Mouse (Mus musculus) intestine, embryonic 15.5 days (tissue): ENCODE data around the gene Cdh6. TPM values are rescaled to one million over a fixed set of nuclear protein-coding genes. Genes with fewer than 3 reads are reported as not detected.

Experiments
- ATAC-seq: fragments of 200-750 bp; cut with Nextera tagmentation; 2 replicates; pipeline ENCODE4 v1.8.0; 2017; ENCODE audit warnings: moderate TSS enrichment, moderate library complexity
- H3K27ac ChIP-seq: fragments of 300-500 bp; sonication (generic); 2 replicates; pipeline ENCODE4 v1.5.1; 2015; ENCODE audit warnings: mild to moderate bottlenecking, inconsistent platforms
- H3K27me3 ChIP-seq: fragments of 300-500 bp; sonication (generic); replicated peaks from 2 replicates; pipeline ENCODE4 v1.6.1; 2015; ENCODE audit warnings: inconsistent platforms
- H3K36me3 ChIP-seq: fragments of 300-500 bp; sonication (generic); 2 replicates; pipeline ENCODE4 v1.6.1; 2015; ENCODE audit warnings: inconsistent platforms
- H3K4me1 ChIP-seq: fragments of 300-500 bp; sonication (generic); replicated peaks from 2 replicates; pipeline ENCODE4 v1.6.1; 2015; ENCODE audit warnings: inconsistent platforms
- H3K4me2 ChIP-seq: fragments of 300-500 bp; sonication (generic); replicated peaks from 2 replicates; pipeline ENCODE4 v1.6.1; 2015; ENCODE audit warnings: mild to moderate bottlenecking, inconsistent platforms
- H3K4me3 ChIP-seq: fragments of 300-500 bp; sonication (generic); replicated peaks from 2 replicates; pipeline ENCODE4 v1.5.1; 2015; ENCODE audit warnings: inconsistent platforms
- H3K9ac ChIP-seq: fragments of 300-500 bp; sonication (generic); 2 replicates; pipeline ENCODE4 v1.6.1; 2015; ENCODE audit warnings: inconsistent platforms
- H3K9me3 ChIP-seq: fragments of 300-500 bp; sonication (generic); 2 replicates; pipeline ENCODE4 v1.6.1; 2016; ENCODE audit warnings: inconsistent platforms
- WGBS: fragments of 180-500 bp; shearing (Covaris S2); methylation state at CpG from one replicate; pipeline ENCODE4 v1.1.7; 2015; 5-methylcytosine and 5-hydroxymethylcytosine counted together
- polyA plus RNA-seq: library from polyadenylated mRNA; unstranded; fragments of >200 nt; fragmentation: Nextera tagmentation; extraction: Ambion mirVana; gene quantifications from 2 replicates; pipeline ENCODE4 v1.2.1, GENCODE M21; 2015

Gene Cdh6
- polyA plus RNA-seq, 1 experiment from 2014 or later, result 5.1 TPM

GRCm38 (mm10) chr15:13181430-13181829 is 8.0 kb upstream of the Cdh6 start:
- H3K4me3 ChIP-seq, result no peak overlapping the region
- H3K4me2 ChIP-seq, result no peak overlapping the region
- H3K27ac ChIP-seq, result no peak overlapping the region
- H3K9ac ChIP-seq, result no peak overlapping the region
- H3K4me1 ChIP-seq, result no peaks in the 10 kb centered on the region
- no peaks in the 10 kb centered on the region for H3K9me3 ChIP-seq
- no peaks in the 10 kb centered on the region for H3K27me3 ChIP-seq
- no peak for ATAC-seq
- 85% methylated on average over 8 of the region's 8 CpGs for WGBS
- no peaks in the 10 kb centered on the region for H3K36me3 ChIP-seq

DNA sequence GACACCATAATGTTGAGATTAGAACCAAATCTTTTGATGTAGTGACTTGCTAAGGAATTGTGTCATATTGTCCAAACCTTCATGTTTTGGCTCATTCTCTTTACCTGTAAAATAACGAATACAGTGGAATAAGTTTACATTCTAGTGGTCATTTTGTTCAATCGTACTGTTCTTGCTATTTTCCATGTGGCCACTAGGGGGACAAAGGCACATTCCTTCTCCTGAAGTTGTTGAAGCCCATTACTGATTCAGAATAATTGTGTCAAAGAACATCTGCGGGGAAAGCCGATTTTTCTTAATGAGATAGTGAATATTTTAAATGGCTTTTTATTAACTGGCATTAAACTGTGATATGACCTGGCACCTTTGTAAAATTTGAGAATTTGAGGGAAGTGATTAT is 7.5 kb upstream of the Cdh6 start:
- WGBS, result 43% methylated on average over 4 of the region's 4 CpGs

GRCm38 (mm10) chr15:13175978-13176377 is 2.5 kb upstream of the Cdh6 start:
- H3K4me3 ChIP-seq, result no peak overlapping the region
- ATAC-seq, result no peak
- WGBS, result 29% methylated on average over 9 of the region's 9 CpGs
- H3K9ac ChIP-seq, result no peak overlapping the region
- peaks cover 7% of the 10 kb centered on the region; the same call in 1 of the 2 replicates for H3K4me1 ChIP-seq
- no peaks in the 10 kb centered on the region for H3K36me3 ChIP-seq
- no peak overlapping the region for H3K4me2 ChIP-seq
- 0 out of 2 replicates have a peak, but pooled peaks cover 6% of the 10 kb centered on the region for H3K27me3 ChIP-seq
- no peaks in the 10 kb centered on the region for H3K9me3 ChIP-seq
- no peak overlapping the region for H3K27ac ChIP-seq

More for the DNA sequence above, 7.5 kb upstream of the Cdh6 start:
- no peak overlapping the region for H3K27ac ChIP-seq
- no peak for ATAC-seq
- no peaks in the 10 kb centered on the region for H3K9me3 ChIP-seq
- H3K9ac ChIP-seq, result no peak overlapping the region
- H3K4me1 ChIP-seq, result no peaks in the 10 kb centered on the region
- no peaks in the 10 kb centered on the region for H3K36me3 ChIP-seq
- no peaks in the 10 kb centered on the region for H3K27me3 ChIP-seq
- no peak overlapping the region for H3K4me3 ChIP-seq
- no peak overlapping the region for H3K4me2 ChIP-seq

DNA sequence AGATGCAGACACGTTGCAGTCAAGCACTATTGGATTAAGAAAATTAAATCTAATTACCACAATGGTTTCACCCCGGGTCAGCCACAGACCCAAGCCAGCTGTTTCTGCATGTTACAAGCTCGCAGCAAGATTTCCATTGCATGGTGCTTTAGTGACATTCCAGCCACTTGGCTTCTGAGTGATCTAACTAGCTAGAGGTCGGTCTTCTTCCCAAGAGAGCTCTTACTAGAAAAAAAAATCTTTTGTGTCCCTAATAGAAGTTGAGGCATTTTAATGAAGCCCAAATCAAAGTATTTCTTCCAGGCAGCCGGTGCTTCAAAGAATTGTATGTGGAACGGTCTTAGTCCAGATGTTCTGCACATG is 1.1 kb upstream of the Cdh6 start:
- no peaks in the 10 kb centered on the region for H3K36me3 ChIP-seq
- no peaks in the 10 kb centered on the region for H3K9me3 ChIP-seq
- H3K4me3 ChIP-seq, result no peak overlapping the region
- ATAC-seq, result no peak
- no peak overlapping the region for H3K27ac ChIP-seq
- 0 out of 2 replicates have a peak, but pooled peaks cover 6% of the 10 kb centered on the region for H3K27me3 ChIP-seq
- peaks cover 7% of the 10 kb centered on the region; the same call in 1 of the 2 replicates for H3K4me1 ChIP-seq
- peak overlapping the region; percentile 95 for H3K4me2 ChIP-seq
- no peak overlapping the region for H3K9ac ChIP-seq
- 23% methylated on average over 6 of the region's 6 CpGs for WGBS

DNA sequence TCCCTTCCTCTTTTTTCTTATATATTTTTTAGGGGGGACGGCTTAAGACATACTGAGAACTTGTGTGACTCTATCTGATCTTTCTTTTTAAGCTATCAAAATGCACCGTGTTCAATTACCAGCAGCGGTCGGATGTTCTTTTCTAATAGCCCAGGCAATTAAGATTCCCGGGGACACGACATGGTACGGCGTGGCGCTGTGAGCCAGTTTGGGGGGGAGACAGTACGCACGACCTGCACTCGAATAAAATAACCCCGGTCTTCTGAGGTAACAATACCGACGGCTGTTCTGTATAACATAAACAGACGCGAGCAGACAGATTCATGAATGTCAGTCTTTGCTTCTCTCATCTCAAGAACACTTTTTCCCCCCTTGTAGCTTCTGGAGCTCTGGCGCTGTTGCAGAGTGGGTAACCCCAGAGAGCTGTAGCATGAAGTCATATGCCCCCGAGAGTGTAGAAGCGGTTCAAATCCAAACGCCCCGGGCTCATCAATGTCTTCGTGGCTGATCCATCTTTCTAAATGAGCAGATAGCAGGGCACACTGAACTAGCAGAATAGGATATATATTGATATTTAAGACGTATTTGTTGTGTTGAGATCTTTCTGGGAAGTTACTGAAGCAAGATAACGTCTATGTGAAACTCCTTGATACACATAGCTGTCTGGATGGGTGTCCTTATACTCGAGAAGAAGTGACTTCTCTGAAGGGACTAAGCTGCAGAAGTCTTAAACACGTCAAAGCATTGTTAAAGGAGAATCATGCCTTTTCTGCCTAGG is 554 bp upstream of the Cdh6 start:
- peaks cover 7% of the 10 kb centered on the region; the same call in 1 of the 2 replicates for H3K4me1 ChIP-seq
- H3K9me3 ChIP-seq, result no peaks in the 10 kb centered on the region
- WGBS, result 1% methylated on average over 27 of the region's 27 CpGs
- peak overlapping the region; percentile 57 for H3K4me3 ChIP-seq
- no peaks in the 10 kb centered on the region for H3K36me3 ChIP-seq
- H3K4me2 ChIP-seq, result peak overlapping the region; percentile 95
- 0 out of 2 replicates have a peak overlapping the region, but pooled peaks have one; percentile 10 for H3K9ac ChIP-seq
- 0 out of 2 replicates have a peak, but pooled peaks cover 6% of the 10 kb centered on the region for H3K27me3 ChIP-seq
- ATAC-seq, result 0 out of 2 replicates have a peak, but pooled peaks have one; percentile 12
- H3K27ac ChIP-seq, result no peak overlapping the region

GRCm38 (mm10) chr15:13172365-13173070 is 957 bp downstream of the Cdh6 start:
- H3K4me2 ChIP-seq, result peak overlapping the region; percentile 95
- ATAC-seq, result peak; percentile 18; the same call in 1 of the 2 replicates
- H3K9ac ChIP-seq, result peak overlapping the region; percentile 53
- peaks cover 7% of the 10 kb centered on the region; the same call in 1 of the 2 replicates for H3K4me1 ChIP-seq
- H3K4me3 ChIP-seq, result peak overlapping the region; percentile 57
- no peaks in the 10 kb centered on the region for H3K36me3 ChIP-seq
- WGBS, result under 1% methylated on average over 26 of the region's 26 CpGs
- H3K27me3 ChIP-seq, result 0 out of 2 replicates have a peak, but pooled peaks cover 6% of the 10 kb centered on the region
- H3K27ac ChIP-seq, result peak overlapping the region; percentile 58
- H3K9me3 ChIP-seq, result no peaks in the 10 kb centered on the region

DNA sequence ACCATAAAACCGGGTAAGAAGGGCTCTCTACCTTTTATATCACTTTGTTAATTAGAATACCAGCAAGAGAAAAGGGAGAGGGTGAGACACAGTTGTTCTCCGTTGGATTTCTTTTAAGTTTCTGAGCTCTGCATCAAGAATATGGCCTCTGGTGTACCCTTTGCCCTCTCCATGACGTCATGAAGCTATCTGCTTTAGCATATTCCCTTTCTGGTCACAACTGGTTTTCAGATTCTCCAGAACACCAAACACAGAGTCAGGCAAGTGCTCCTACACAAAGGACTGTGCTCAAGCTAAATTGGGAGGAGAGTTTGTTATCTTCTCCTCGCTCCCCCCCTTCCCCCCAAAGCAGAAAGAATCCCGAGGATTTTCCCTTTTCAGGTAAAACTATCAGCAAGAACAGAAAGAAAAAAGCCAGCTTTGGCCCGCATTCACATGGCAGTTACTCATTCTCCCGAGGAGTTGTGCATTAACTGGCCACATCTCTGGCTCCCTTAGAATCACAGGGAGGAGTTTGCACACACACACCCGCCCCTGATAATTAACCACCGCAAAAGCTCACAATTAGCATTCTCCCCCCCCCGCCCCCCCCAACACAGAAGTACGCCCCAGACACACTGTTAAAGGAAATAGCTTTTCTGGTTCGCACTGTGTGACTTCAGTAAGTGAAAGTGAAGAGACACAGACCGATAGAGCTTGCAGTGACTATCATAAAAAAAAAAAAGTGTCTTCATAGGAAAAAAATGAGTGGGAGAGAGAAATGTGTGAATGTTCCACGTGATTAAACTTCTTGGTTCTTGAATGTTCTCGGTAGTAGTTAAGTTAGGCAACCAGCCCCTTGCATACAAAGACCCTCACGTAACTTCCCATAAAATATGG is 1.8 kb downstream of the Cdh6 start:
- Histone ChIP-seq H3K4me2 (peak overlapping the region; percentile 95), H3K36me3 (no peaks in the 10 kb centered on the region), H3K4me1 (peaks cover 7% of the 10 kb centered on the region; the same call in 1 of the 2 replicates), H3K9ac (peak overlapping the region; percentile 34), H3K9me3 (no peaks in the 10 kb centered on the region), H3K27ac (0 out of 2 replicates have a peak overlapping the region, but pooled peaks have one; percentile 17), H3K27me3 (0 out of 2 replicates have a peak, but pooled peaks cover 6% of the 10 kb centered on the region), H3K4me3 (peak overlapping the region; percentile 57)
- peak; percentile 75 for ATAC-seq
- 5% methylated on average over 16 of the region's 16 CpGs for WGBS

DNA sequence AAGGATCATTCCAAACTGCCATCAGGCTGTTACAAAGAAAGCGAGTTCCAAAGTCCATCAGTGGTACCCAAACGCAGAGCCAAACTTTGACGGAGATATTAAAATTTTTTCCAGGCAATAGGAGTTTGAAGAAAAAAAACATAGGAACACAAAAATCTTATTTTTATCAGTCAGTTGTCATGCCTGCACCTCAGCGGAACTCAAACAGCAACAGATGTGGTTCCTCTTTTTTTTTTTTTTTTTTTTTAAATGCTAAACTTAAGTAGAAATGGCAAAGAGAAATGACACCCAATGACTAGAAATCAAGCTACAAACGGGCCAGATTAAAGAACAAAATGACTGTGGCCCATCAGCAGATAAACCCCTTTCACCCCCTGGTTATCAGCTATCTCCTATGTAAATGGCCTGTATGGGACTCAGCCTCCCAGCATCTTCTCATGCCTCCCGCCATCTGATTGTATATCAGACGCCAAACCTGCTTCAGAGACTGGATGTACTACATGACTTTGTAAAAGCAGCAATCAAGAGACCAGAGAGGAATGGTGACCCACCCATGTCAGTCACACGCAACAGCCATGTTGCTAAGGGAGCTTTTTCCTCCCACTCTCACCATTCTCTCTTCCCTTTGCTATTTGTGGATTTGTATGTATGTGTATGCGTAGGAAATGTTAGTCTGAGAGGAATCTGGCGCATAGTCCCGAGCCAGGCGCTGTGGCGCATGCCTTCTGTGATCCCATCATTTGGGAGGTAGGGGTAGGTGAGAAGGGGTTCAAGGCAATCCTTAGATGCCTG is 8.2 kb downstream of the Cdh6 start:
- no peak overlapping the region for H3K27ac ChIP-seq
- H3K9ac ChIP-seq, result no peak overlapping the region
- no peaks in the 10 kb centered on the region for H3K9me3 ChIP-seq
- no peak overlapping the region for H3K4me3 ChIP-seq
- H3K4me1 ChIP-seq, result no peaks in the 10 kb centered on the region
- no peak overlapping the region for H3K4me2 ChIP-seq
- no peak for ATAC-seq
- no peaks in the 10 kb centered on the region for H3K36me3 ChIP-seq
- H3K27me3 ChIP-seq, result no peaks in the 10 kb centered on the region
- WGBS, result 88% methylated on average over 13 of the region's 13 CpGs

DNA sequence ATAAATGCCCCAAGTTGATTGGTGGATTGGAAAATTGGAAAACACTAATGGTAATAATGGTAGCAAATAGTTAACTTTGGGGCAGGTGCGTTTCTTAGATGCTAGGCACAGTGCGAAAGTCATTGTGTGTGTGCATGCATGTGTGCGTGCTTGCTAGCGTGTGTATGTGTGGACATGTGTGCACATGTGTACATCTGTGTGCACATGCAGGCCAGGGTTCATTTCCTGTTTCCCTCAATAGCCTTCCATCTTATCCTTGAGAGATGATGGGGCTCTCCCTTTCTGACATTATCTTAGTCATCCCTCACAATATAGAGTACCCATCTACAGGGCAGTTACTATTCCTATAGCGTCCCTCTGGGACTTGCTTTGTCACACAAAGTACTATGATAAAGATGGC is 17.7 kb downstream of the Cdh6 start:
- no peak overlapping the region for H3K4me3 ChIP-seq
- H3K9ac ChIP-seq, result no peak overlapping the region
- H3K4me2 ChIP-seq, result no peak overlapping the region
- H3K36me3 ChIP-seq, result no peaks in the 10 kb centered on the region
- no peaks in the 10 kb centered on the region for H3K4me1 ChIP-seq
- H3K27me3 ChIP-seq, result no peaks in the 10 kb centered on the region
- H3K27ac ChIP-seq, result no peak overlapping the region
- H3K9me3 ChIP-seq, result no peaks in the 10 kb centered on the region
- 92% methylated on average over 5 of the region's 5 CpGs for WGBS
- no peak for ATAC-seq

- Histone ChIP-seq H3K36me3 (no peaks in the 10 kb centered on the region), H3K4me2 (no peak overlapping the region), H3K4me3 (no peak overlapping the region), H3K27ac (no peak overlapping the region), H3K9me3 (no peaks in the 10 kb centered on the region), H3K27me3 (no peaks in the 10 kb centered on the region), H3K9ac (no peak overlapping the region), H3K4me1 (no peaks in the 10 kb centered on the region)
- no peak for ATAC-seq
- 78% methylated on average over 6 of the region's 6 CpGs for WGBS
Observed at GRCm38 (mm10) chr15:13155418-13155817, 18.1 kb downstream of the Cdh6 start.

GRCm38 (mm10) chr15:13141983-13142382 is 31.5 kb downstream of the Cdh6 start:
- no peak for ATAC-seq
- no peak overlapping the region for H3K27ac ChIP-seq
- 60% methylated on average over 4 of the region's 4 CpGs for WGBS
- no peak overlapping the region for H3K9ac ChIP-seq
- no peak overlapping the region for H3K4me2 ChIP-seq
- no peaks in the 10 kb centered on the region for H3K27me3 ChIP-seq
- H3K4me1 ChIP-seq, result no peaks in the 10 kb centered on the region
- no peaks in the 10 kb centered on the region for H3K36me3 ChIP-seq
- H3K9me3 ChIP-seq, result no peaks in the 10 kb centered on the region
- no peak overlapping the region for H3K4me3 ChIP-seq
